Mouse (Mus musculus) forebrain, embryonic 11.5 days (tissue): ENCODE results near the gene Mfsd4b3. TPM values are rescaled to one million over a fixed set of nuclear protein-coding genes. Genes with fewer than 3 reads are reported as not detected.

ENCODE experiments used
- ATAC-seq: fragments of 200-750 bp; cut with Nextera tagmentation; replicated peaks from 2 replicates; pipeline ENCODE4 v1.8.0; 2017; ENCODE audit warnings: moderate TSS enrichment; ENCODE audit not compliant: low FRiP score
- DNase-seq: peaks from one replicate; pipeline ENCODE4 v3.0.0-alpha.2; 2017; ENCODE audit warnings: low spot score
- H3K27ac ChIP-seq: fragments of 300-500 bp; sonication (generic); 2 replicates; pipeline ENCODE4 v1.5.1; 2014; ENCODE audit warnings: low read depth, low read length
- H3K27me3 ChIP-seq: fragments of 300-500 bp; sonication (generic); 2 replicates; pipeline ENCODE4 v1.6.1; 2014; ENCODE audit warnings: mild to moderate bottlenecking, low read length, mixed read lengths; ENCODE audit not compliant: control insufficient read depth, insufficient read depth
- H3K36me3 ChIP-seq: fragments of 300-500 bp; sonication (generic); 2 replicates; pipeline ENCODE4 v1.6.1; 2014; ENCODE audit warnings: mild to moderate bottlenecking, low read length, moderate library complexity, mixed read lengths; ENCODE audit not compliant: control insufficient read depth, insufficient read depth
- H3K4me1 ChIP-seq: fragments of 300-500 bp; sonication (generic); replicated peaks from 2 replicates; pipeline ENCODE4 v1.6.1; 2014; ENCODE audit warnings: low read length, mixed read lengths; ENCODE audit not compliant: control insufficient read depth, insufficient read depth
- H3K4me2 ChIP-seq: fragments of 300-500 bp; sonication (generic); 2 replicates; pipeline ENCODE4 v1.6.1; 2014; ENCODE audit warnings: low read depth, mild to moderate bottlenecking, low read length, moderate library complexity, mixed read lengths; ENCODE audit not compliant: severe bottlenecking
- H3K4me3 ChIP-seq: fragments of 300-500 bp; sonication (generic); 2 replicates; pipeline ENCODE4 v1.5.1; 2014; ENCODE audit warnings: low read depth, low read length
- H3K9ac ChIP-seq: fragments of 300-500 bp; sonication (generic); 2 replicates; pipeline ENCODE4 v1.6.1; 2014; ENCODE audit warnings: low read length
- H3K9me3 ChIP-seq: fragments of 300-500 bp; sonication (generic); 2 replicates; pipeline ENCODE4 v1.6.1; 2016; ENCODE audit warnings: low read length, mixed read lengths; ENCODE audit not compliant: control insufficient read depth
- WGBS: fragments of 180-500 bp; shearing (Covaris S2); extraction: QIAGEN DNeasy Blood & Tissue Kit; methylation state at CpG from one replicate; pipeline ENCODE4 v1.1.7; 2014; 5-methylcytosine and 5-hydroxymethylcytosine counted together
- polyA plus RNA-seq: library from polyadenylated mRNA; unstranded; fragments of >200 nt; fragmentation: Nextera tagmentation; extraction: Ambion mirVana; gene quantifications from 2 replicates; pipeline ENCODE4 v1.2.1, GENCODE M21; 2014

The Mfsd4b3 gene
- polyA plus RNA-seq, 1 experiment from 2014 or later: 0.13 TPM

DNA sequence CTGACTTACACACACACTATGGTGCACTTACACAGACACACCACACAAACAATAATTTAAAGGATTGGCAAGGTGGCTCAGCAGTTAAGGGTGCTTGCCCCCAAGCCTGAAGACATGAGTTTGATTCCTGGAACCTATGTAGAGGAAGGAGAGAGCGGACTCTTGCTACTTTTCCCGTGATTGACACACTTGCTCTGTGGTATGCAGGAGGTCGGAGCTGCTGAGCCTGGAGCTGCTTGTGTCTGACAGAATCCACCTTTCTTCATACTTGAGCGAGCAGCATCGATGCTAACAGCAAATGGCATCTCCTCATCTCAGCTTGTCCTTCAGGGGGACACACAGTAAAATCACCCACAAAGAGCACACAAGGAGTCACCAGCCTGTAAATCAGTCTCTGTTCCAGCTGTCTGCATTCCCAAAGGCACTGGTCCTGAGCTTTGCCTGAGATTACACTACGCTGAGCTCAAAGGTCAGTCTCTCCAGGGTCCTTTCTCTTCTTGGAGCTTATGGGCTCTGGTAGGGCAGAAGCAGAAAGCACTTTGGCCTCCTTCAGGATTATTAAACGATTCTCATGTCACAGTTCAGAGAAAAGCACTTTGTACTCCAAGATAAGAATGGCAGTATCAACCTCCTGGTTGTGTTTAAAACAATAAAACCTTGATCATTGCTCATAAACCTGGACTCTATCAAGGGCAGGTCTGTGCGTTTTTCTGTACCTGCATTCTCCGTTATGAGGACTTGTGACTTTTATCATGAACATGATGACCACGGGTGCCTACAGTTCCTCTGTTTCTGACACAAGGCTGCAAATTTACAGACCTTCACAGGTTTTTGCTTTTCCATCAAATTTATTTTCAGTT is 52.9 kb downstream of the Mfsd4b3 start:
- WGBS: 82% methylated on average over 10 of the region's 10 CpGs
- Histone ChIP-seq H3K36me3 (no peaks in the 10 kb centered on the region), H3K27me3 (no peaks in the 10 kb centered on the region), H3K9ac (no peak overlapping the region), H3K4me1 (no peaks in the 10 kb centered on the region), H3K4me2 (no peak overlapping the region), H3K4me3 (no peak overlapping the region), H3K27ac (no peak overlapping the region), H3K9me3 (no peaks in the 10 kb centered on the region)
- ATAC-seq (no peak), DNase-seq (no peak)

DNA sequence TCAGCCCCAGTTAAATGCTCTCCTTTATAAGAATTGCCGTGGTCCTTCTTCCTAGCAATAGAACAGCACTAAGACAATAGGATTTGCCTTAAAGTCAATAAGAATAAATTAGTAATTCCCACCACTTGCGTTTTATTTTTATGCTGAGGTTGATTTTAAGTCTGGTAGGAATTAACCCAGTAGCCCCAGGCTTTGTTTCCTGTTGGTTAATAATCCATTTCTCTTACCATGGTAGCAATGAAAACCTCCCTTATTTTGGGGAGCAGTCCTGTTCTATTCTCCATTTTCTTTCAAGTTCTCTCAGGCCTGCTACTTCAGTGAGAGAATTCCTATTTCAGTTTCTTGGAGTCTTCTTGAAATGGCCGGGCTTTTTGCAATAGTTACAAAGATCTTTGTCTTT is 55.8 kb downstream of the Mfsd4b3 start:
- no peak overlapping the region for H3K27ac ChIP-seq
- H3K4me3 ChIP-seq: no peak overlapping the region
- ATAC-seq (no peak), DNase-seq (no peak)
- no peaks in the 10 kb centered on the region for H3K27me3 ChIP-seq
- H3K4me1 ChIP-seq: peaks cover 3% of the 10 kb centered on the region; the same call in 1 of the 2 replicates
- H3K36me3 ChIP-seq: no peaks in the 10 kb centered on the region
- no peaks in the 10 kb centered on the region for H3K9me3 ChIP-seq
- 69% methylated on average over 3 of the region's 3 CpGs for WGBS
- no peak overlapping the region for H3K9ac ChIP-seq
- H3K4me2 ChIP-seq: no peak overlapping the region

DNA sequence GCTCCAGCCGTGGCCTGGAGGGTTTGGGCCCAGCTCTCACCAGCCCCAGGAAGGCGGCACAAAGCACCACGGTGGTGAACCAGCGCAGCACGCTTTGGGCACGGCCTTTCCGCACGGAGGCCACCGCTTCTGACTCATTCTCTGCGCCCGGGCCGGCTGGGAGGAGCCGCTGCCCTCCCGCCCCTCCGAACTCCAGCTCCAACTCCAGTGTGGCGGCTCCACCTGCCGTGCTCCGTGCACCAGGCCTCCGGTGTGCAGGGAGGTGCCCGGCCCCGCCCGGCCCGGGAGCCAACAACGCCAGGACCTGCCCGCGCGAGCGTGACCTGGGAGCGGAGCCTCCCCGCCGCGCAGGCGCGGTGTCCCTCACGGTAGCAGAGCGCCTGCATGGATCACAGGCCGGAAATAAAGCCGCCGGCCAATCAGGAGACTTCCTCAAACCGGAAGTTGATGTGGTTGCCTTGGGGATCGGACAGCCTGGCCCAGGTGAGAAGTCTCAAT is 61.0 kb downstream of the Mfsd4b3 start, which contains the start of gene Mfsd4b4:
TSS of gene Mfsd4b4 (minus strand) at position 365 of the 498 bp plus-strand sequence.
- peak; percentile 93 for DNase-seq
- H3K4me1 ChIP-seq: peaks cover 5% of the 10 kb centered on the region
- H3K9ac ChIP-seq: peak within 1 kb of the TSS; percentile 91
- 1% methylated on average over 41 of the region's 41 CpGs for WGBS
- peak; percentile 97 for ATAC-seq
- H3K36me3 ChIP-seq: no peaks in the 10 kb centered on the region
- H3K9me3 ChIP-seq: no peaks in the 10 kb centered on the region
- H3K27me3 ChIP-seq: no peaks in the 10 kb centered on the region
- H3K27ac ChIP-seq: peak within 1 kb of the TSS; percentile 8; the same call in 1 of the 2 replicates
- H3K4me3 ChIP-seq: peak within 1 kb of the TSS; percentile 77
- H3K4me2 ChIP-seq: peak within 1 kb of the TSS; percentile 82

Other genes with a start within 250 kb of the Mfsd4b3 start
- 16.0 and 20.3 TPM in 2 replicates for gene Rev3l, start 228.0 kb downstream of the Mfsd4b3 start, polyA plus RNA-seq
- 4.9 and 5.4 TPM in 2 replicates for gene Mfsd4b4, start 60.9 kb downstream of the Mfsd4b3 start, polyA plus RNA-seq
- not detected in 2 replicates for gene Mfsd4b2, start 33.2 kb downstream of the Mfsd4b3 start, polyA plus RNA-seq
- gene Mfsd4b5, start 26.5 kb upstream of the Mfsd4b3 start, polyA plus RNA-seq: 0.08 TPM in 1 of 2 replicates, not detected in the other
- not detected in 2 replicates for gene Mfsd4b1, start 65.1 kb upstream of the Mfsd4b3 start, polyA plus RNA-seq
- 6.2 and 9.1 TPM in 2 replicates for gene Slc16a10, start 182.1 kb upstream of the Mfsd4b3 start, polyA plus RNA-seq